Mouse (Mus musculus): ENCODE measurements at regions not wholly inside any gene's neighbourhood (a gene's known extent, or its start where the extent isn't known, plus 50 kb on each side); places are given as distances from the start of the nearest gene placed in this dataset.
"Not testable (repeated sequence)": the region's sequence is repeated elsewhere in the genome, so short reads cannot be mapped to it uniquely, and the experiment has no call there.

- no peak for DNase-seq (ENCODE audit: low spot score)
Measured at GRCm38 (mm10) chr7:73192839-73193238, 182.5 kb upstream of the Rgma start.

GRCm38 (mm10) chr7:73195306-73195705 is 180.0 kb upstream of the Rgma start:
- DNase-seq (ENCODE audit: low spot score) = no peak

- no peak for DNase-seq (ENCODE audit: low spot score)
Measured at GRCm38 (mm10) chr7:73196851-73197531, 178.3 kb upstream of the Rgma start.

- DNase-seq (ENCODE audit: low spot score) = no peak
Measured at GRCm38 (mm10) chr7:73198069-73198468, 177.2 kb upstream of the Rgma start.

- DNase-seq (ENCODE audit: low spot score) = no peak
Measured at GRCm38 (mm10) chr7:73199967-73200366, 175.3 kb upstream of the Rgma start.

- no peak for DNase-seq (ENCODE audit: low spot score)
Measured at GRCm38 (mm10) chr7:73201330-73201729, 174.0 kb upstream of the Rgma start.

- no peak for DNase-seq (ENCODE audit: low spot score)
Measured at GRCm38 (mm10) chr7:73206922-73207811, 168.1 kb upstream of the Rgma start.

GRCm38 (mm10) chr7:73208479-73208816 is 166.9 kb upstream of the Rgma start:
- no peak for DNase-seq (ENCODE audit: low spot score)

- DNase-seq (ENCODE audit: low spot score) = no peak
Measured at GRCm38 (mm10) chr7:73208817-73209602, 166.3 kb upstream of the Rgma start.

- no peak for DNase-seq (ENCODE audit: low spot score)
Measured at GRCm38 (mm10) chr7:73210078-73210477, 165.2 kb upstream of the Rgma start.

- no peak for DNase-seq (ENCODE audit: low spot score)
Measured at GRCm38 (mm10) chr7:73222237-73222915, 152.9 kb upstream of the Rgma start.

- DNase-seq (ENCODE audit: low spot score) = no peak
Measured at GRCm38 (mm10) chr7:73222929-73223512, 152.3 kb upstream of the Rgma start.

GRCm38 (mm10) chr7:73233539-73234158 is 141.7 kb upstream of the Rgma start:
- no peak for DNase-seq (ENCODE audit: low spot score)

GRCm38 (mm10) chr7:73238486-73238885 is 136.8 kb upstream of the Rgma start:
- peak; percentile 25 for DNase-seq (ENCODE audit: low spot score)

GRCm38 (mm10) chr7:73243591-73244355 is 131.5 kb upstream of the Rgma start:
- peak; percentile 13 for DNase-seq (ENCODE audit: low spot score)

- DNase-seq (ENCODE audit: low spot score) = peak; percentile 26
Measured at GRCm38 (mm10) chr7:73245431-73245830, 129.9 kb upstream of the Rgma start.

GRCm38 (mm10) chr7:73250593-73250992 is 124.7 kb upstream of the Rgma start:
- no peak for DNase-seq (ENCODE audit: low spot score)

- DNase-seq (ENCODE audit: low spot score) = no peak
Measured at GRCm38 (mm10) chr7:73251187-73251740, 124.0 kb upstream of the Rgma start.

GRCm38 (mm10) chr7:73254972-73255371 is 120.3 kb upstream of the Rgma start:
- DNase-seq (ENCODE audit: low spot score) = not testable (repeated sequence)

- DNase-seq (ENCODE audit: low spot score) = no peak
Measured at GRCm38 (mm10) chr7:73260140-73260539, 115.2 kb upstream of the Rgma start.
